Mouse (Mus musculus): ENCODE data around the gene Gm38393. TPM values are rescaled to one million over a fixed set of nuclear protein-coding genes. Genes with fewer than 3 reads are reported as not detected.

The Gm38393 gene
- 0.12 TPM for polyA plus RNA-seq (2017; shearing (Covaris generic))

GRCm38 (mm10) chr7:60004606-60005330, at the start of gene Gm38393, which contains the start of gene Snurf:
Gene Gm38393 (minus strand): TSS chr7:60005064.
Gene Snurf (minus strand): TSS chr7:60005049.

Other genes with a start within 250 kb of the Gm38393 start
- gene Snurf, start within 50 bp of the Gm38393 start, polyA plus RNA-seq (2017; shearing (Covaris generic)) = 2.0 TPM
- 0.97 TPM for gene Snrpn, start 135.2 kb upstream of the Gm38393 start, polyA plus RNA-seq (2017; shearing (Covaris generic))